Mouse (Mus musculus) natural killer cell, adult 2 months (primary cell): ENCODE data around the gene Dctpp1.

Experiments used
- DNase-seq, 2 experiments: peaks; one replicate each; pipeline ENCODE4 v3.0.0; 2022; ENCODE audit warnings: low spot score in 2 of 2

Dctpp1 gene

DNA sequence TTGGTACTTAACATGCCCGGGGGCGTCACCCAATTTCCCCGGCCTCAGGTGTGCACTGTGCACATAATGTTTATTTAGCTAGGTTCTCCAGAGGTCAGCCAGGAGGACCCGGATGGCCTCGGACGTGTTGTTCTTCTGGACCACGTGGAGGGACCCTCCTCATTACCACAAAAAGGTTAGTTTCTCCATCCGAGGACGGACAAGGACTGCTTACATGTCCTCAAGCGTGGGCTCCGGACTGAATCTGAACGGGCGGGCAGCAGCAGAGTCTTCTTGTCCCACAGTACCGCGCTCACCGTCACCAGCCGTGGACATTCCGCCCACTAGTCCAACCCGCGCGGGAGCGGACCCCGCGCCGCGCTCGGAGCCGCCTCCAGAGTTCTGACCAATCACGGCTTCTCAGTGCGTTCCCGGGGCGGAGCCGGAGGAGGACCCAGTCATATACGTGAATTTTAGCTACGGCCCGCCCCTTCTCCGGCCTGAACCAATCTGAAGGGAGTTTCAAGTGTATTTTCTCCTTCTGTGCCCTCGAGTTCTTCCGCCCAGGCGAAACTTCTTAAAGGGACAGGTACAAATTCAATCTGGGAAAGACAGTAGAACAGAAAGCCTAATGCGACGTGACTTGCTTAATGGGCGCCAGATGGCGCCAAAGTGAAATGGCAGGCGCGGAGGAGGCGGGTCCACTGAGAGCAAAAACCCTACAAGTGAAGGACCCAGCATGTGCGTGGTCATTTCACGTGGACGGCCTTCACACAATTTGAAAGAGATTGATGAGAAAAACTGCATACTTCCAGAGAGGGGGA is at the start of gene Dctpp1:
Dctpp1 (minus strand) TSS at position 401 of the 803 bp plus-strand sequence.
- peak; percentile 96 to 97 for DNase-seq

DNA sequence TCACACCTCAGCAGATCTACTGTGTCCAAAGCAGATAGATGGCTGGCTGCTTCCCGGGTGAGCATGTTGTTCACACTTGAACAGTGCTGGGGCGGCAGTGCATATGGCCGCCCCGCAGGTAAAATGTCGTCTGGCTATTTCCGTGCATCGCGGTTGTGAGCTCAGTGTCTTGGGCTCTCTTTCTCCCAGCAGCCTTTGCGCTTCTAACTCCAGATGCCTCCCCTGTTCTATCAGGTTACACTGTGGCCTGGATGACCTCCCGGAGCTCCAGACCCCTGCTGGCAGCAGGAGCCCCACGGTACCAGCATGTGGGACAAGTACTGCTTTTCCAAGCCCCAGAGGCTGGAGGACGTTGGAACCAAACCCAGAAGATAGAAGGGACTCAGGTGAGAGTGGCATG is 49.4 kb upstream of the Dctpp1 start:
- no peak for DNase-seq

- DNase-seq, result peak; percentile 34 to 42
These were observed 48.4 kb upstream of the Dctpp1 start for GRCm38 (mm10) chr7:127308887-127309286.

GRCm38 (mm10) chr7:127308431-127308830 is 47.9 kb upstream of the Dctpp1 start:
- DNase-seq, result no peak

DNA sequence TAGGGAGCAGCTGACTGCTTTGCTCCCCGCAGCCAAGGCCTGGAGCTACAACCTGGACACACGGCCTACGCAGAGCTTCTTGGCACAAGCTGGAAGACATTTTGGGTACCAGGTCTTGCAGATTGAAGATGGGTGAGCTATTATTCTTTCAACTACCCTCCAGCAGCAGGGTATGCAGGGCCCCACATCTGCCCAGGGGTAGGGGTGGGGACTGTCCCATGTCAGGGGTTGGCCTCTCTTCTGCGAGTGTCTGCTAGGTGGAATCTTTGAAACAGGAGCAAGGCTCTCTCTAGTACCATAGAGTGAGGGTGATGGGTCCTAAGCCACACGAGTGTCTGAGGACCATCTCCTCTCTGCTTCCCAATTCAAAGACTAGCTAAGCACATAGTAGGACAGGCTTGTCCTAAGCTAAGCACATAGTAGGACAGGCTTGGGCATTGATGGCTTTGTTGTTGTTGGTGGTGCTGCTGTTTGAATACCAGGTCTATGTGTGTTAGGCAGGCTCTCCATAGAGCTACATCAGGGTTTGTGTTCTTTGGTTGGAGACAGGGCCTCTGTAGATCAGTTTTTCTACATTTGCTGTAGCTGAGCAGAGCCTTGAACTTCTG is 37.2 kb upstream of the Dctpp1 start:
- DNase-seq, result no peak

- DNase-seq, result no peak
These were observed 36.5 kb upstream of the Dctpp1 start for GRCm38 (mm10) chr7:127296786-127297555.

DNA sequence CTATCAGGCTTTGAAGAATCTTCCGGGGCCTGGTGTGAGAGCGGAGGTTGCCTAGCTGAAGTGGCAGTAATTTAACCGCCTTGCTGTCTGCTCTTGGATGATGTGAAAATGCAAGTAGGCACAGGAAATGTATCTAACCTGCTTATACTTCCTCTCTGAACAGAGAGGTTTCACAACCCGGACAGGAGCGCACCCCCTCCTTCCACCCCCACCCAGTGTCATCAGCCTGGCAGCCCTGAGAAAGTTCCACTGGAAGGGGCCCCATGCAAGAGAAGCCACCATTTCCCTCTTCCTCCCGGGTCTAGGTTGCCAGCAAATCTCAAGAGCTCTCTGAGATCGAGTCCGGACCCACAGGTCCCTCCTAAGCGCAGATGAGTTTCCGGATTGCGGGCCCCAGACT is 35.6 kb upstream of the Dctpp1 start, which contains the start of gene Itgal:
Itgal (plus strand) TSS at position 163 of the 400 bp plus-strand sequence.
- peak; percentile 68 to 72 for DNase-seq

DNA sequence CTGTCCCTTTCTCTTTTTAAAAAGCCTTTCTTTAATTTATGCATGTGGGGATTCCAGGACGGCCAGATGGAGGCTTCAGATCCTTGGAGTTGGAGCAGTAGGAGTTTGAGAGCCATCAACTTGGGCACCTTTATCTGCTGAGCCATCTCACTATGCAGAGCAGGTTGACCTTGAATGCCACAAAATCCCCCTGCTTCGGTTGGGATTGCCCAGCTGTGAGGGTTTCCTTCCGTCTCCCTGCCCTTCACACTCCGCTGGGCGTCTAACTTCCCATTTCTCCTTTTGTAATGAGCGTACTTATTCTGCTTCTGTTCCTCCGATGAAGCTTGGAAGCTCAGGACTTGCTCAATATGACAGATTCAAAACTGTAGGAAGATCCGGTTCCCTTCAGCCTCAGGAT is 29.6 kb upstream of the Dctpp1 start:
- DNase-seq, result no peak

DNA sequence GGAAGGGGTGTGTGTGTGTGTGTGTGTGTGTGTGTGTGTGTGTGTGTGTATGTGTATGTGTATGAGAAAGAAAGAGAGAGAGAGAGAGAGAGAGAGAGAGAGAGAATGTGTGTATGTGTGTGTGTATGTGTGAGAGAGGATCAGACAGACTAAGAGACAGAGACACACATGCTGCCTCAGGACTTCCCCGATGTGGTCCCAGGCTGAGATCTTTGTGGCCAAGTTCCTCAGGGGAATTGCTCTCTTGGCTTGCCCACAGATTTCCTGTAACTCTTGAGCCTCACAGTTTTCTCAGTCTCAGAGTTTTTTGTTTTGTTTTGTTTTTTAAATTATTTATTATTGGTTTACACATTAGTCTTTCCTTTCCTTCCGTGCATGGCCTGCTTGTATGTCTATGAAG is 28.8 kb upstream of the Dctpp1 start:
- no peak for DNase-seq

DNA sequence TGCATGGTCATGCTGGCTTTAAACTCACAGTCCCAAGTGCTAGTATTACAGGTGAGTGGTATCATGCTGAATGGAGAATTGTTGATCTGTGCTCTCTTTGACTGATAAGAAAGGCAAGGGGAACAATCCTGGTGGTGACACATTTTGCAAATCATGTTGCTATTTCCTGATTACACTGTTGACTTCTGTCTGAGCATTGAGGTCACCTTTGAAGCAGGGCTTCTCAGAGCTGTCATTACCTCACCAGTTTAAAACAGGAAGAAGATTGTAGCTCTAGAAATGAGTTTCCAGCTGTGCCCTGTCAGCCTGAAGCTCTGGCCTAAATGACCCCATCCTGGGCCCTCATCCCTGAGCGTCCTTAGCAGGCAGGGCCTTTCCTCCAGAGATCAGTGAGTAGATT is 27.4 kb upstream of the Dctpp1 start:
- DNase-seq, result peak; percentile 55

DNA sequence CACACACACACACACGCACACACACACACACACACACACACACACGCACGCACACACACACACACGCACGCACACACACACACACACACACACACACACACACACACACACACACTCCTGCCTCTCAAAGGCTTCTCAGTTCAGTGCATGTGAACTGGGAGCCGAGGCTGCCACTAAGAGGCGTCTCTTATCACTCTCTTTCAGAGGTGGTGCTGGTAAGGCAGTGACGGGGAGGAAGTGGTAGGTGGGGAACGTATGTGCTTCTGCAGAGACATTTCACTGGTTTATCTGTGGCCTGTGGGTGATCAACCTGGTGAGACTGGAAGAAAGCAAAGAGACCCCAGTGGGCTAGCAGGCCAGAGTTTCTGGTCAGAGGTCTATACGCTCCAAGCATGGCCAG is 24.6 kb upstream of the Dctpp1 start:
- DNase-seq, result peak; percentile 62 to 76

DNA sequence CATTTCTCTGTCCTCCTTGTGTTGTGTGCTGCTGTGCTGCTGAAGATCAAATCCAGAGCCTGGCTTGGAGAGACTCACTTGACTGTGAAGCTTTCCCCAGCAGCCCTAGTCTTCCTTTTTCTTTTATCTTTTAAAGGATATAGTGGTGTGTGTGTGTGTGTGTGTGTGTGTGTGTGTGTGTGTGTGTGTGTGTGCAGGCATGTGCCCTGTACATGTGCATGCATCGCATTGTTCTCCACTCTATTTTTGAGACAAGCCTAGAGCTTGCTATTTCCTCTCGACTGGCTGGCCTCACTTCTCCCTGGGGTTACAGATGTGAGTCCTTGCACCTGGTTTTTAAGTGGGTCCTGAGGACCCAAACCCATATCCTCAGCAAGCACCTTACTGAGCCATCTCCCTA is 21.7 kb upstream of the Dctpp1 start:
- no peak for DNase-seq

DNA sequence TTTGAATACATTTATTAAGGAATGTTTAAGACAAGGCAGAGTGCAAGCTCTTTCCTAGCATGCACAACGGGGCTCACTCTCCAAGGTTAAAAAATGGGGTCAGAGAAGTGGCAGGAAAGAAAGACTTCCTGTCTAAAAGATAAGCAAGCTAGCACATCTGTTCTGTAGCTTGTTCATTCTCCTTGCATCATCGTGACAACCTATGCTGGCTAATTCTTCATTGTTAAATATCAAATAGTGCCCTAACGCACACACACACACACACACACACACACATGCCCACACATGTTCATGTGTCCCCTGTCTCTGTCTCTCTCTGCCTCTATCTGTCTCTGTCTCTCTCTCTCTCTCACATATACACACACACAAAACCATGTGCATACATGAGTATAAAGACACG is 20.6 kb upstream of the Dctpp1 start:
- DNase-seq, result no peak

- DNase-seq, result no peak
These were observed 19.6 kb upstream of the Dctpp1 start for GRCm38 (mm10) chr7:127280092-127280491.

DNA sequence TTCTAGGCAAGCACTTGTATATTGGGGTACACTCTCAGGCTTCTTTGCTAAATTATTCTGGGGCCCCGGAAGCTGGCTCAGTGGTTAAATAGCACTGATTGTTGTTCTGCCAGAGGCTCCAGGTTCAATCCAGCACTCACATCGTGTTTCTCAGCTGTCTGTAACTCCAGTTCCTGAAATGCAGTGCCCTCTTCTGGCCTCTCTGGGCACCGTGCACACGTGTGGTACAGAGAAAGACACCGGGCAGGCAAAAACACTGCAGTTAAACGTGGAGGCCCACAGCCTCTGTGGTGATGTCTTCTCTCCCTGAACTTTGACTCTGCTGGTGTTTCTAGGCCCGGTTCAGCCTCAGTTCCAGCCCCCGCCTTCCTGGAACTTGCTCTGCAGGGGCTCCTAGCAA is 17.8 kb upstream of the Dctpp1 start:
- peak in 1 of 2 experiments; percentile 65 for DNase-seq

DNA sequence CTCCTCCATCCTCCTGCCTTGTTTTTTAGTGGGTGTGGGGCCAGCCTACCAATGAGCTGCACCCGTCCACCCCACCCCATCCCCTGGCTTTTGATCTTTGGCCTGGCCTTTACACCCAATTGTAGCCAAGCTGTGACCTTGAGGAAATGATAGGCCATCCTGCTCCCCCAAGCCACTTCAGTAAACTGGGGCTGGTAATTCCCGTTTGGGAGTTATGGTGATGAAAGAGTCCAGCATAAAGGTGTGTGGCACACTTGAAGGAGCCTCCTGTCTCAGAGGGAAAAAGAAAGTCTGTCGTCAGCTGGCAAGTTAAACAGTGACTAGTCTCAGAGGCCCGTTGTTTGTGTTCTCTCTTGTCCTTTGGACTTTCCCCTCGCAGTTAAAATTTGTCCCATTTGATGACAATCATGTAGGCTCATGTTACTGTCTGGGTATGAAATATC is 16.0 kb upstream of the Dctpp1 start:
- no peak for DNase-seq

DNA sequence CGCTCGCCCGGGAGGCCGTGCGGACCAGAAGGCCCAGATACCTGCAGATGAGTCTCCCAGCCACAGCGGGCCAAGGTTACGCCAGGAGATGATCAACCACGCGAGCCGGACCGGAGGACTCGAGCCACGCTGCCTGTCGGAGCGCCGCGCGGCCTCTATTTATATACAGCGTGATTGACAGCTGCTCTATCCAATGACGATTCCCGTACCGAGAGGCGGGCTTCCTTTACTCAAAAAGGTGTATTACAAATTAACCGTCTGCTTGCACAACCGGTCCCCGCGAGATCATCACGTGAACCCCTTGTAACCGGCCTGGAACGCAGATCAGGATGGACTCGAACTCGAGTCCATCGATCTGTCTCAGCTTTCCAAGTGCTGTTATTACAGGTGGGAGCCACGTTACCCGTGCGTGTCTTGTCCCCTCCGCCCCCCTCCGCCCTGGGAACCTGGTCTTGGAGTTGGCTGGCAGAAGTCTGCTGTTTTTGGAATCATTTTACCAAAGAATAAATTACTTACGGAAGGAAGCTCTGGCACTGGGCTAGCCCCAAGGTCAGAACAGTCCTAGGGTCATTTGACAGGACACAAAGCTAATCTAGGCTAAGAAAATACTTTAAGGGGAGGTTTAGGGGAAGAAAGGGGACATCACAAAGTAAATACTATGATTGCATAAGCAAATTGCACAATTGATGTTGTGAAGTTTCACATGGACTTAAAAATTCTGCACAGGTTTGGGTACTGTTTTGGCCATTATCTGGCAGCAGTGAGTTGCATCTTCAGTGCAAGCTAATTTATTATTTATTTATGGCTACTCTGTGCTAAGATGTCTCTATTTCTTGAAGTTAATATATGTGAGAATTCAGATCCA is 13.6 kb upstream of the Dctpp1 start, which contains the start of gene Sephs2:
Sephs2 (minus strand) TSS at position 131 of the 865 bp plus-strand sequence.
- peak; percentile 93 to 95 for DNase-seq

GRCm38 (mm10) chr7:127273118-127273923 is 12.8 kb upstream of the Dctpp1 start:
- peak; percentile 48 to 72 for DNase-seq

DNA sequence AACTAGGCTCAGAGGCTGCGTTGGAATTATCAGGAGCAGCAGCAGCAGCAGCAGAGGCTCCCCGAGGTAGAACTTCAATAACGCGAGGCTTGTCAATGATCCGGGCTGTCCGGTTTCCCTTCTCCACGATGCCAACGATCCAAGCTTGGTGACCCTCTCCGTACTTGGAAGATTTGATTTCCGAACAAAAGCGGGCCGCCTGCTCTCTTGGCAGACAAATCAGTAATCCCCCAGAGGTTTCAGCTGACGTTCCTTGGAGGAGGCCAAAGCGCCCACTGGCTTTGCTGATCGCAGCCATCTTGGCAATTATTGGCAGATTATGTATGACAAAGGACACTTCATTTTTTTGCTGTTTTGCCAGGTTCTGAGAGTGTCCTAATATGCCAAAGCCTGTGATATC is 12.1 kb upstream of the Dctpp1 start:
- DNase-seq, result no peak

DNA sequence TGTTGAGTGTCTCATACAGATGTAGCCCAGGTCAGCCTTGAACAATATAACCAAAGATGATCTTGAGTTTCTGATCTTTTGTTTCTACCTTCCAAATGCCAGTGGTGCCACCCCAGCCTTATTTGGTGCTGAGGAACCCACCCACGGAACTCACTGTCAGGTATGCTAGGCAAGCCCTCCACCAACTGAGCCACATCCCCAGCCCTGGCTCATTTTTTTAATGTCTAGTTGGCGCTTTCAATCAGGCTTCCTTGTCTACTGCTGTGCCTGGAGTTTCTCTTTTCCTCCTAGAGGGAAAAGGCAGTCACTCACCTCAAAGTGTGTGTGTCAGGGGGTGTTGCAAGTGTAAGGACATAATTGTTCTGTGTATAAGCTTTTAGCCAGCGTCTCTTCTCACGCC is 10.6 kb upstream of the Dctpp1 start:
- no peak for DNase-seq

DNA sequence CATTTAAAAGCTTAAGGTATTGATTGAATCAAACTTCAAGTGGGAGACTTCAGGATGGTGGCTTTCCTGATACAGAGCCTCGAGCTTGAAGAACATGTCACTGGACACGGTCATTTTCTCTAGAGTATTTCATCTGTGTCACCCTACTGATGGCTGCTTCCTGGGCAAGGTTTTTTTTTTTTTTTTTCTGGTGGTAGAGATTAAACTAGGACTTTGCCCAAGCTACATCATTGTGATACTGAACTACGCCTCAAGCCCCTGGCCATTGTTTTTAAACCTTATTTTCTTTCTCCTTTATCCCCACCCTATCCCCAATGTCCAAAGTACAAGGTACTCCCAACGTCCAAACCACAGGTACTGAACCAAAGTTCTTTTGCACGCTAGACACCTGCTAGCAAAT is 10.2 kb upstream of the Dctpp1 start:
- DNase-seq, result no peak
